Mouse (Mus musculus) midbrain, postnatal 0 days (tissue): ENCODE measurements at regions not wholly inside any gene's neighbourhood (a gene's known extent, or its start where the extent isn't known, plus 50 kb on each side); places are given as distances from the start of the nearest gene placed in this dataset.
"Not testable (repeated sequence)": the region's sequence is repeated elsewhere in the genome, so short reads cannot be mapped to it uniquely, and the experiment has no call there.

ENCODE experiments used
- ATAC-seq: fragments of 200-750 bp; cut with Nextera tagmentation; 2 replicates; pipeline ENCODE4 v1.8.0; 2017; ENCODE audit warnings: moderate number of reproducible peaks, mild to moderate bottlenecking, moderate TSS enrichment, moderate library complexity; ENCODE audit not compliant: low FRiP score
- DNase-seq: peaks from one replicate; pipeline ENCODE4 v3.0.0-alpha.2; 2015; ENCODE audit warnings: low spot score
- H3K27ac ChIP-seq: fragments of 300-500 bp; sonication (generic); 2 replicates; pipeline ENCODE4 v1.5.1; 2014; ENCODE audit warnings: low read depth, mild to moderate bottlenecking, low read length, mixed read lengths
- H3K27me3 ChIP-seq: fragments of 300-500 bp; sonication (generic); 2 replicates; pipeline ENCODE4 v1.6.1; 2014; ENCODE audit warnings: low read length, control low read depth, mixed read lengths; ENCODE audit not compliant: insufficient read depth
- H3K36me3 ChIP-seq: fragments of 300-500 bp; sonication (generic); 2 replicates; pipeline ENCODE4 v1.6.1; 2014; ENCODE audit warnings: low read length, control low read depth, mixed read lengths; ENCODE audit not compliant: insufficient read depth
- H3K4me1 ChIP-seq: fragments of 300-500 bp; sonication (generic); 2 replicates; pipeline ENCODE4 v1.6.1; 2014; ENCODE audit warnings: mild to moderate bottlenecking, control low read depth, antibody characterized with exemption, low read length, mixed read lengths; ENCODE audit not compliant: insufficient read depth
- H3K4me2 ChIP-seq: fragments of 300-500 bp; sonication (generic); 2 replicates; pipeline ENCODE4 v1.6.1; 2014; ENCODE audit warnings: low read depth, mild to moderate bottlenecking, low read length, mixed read lengths; ENCODE audit not compliant: poor library complexity, severe bottlenecking
- H3K4me3 ChIP-seq: fragments of 300-500 bp; sonication (generic); 2 replicates; pipeline ENCODE4 v1.5.1; 2014; ENCODE audit warnings: low read depth, mild to moderate bottlenecking, low read length, moderate library complexity
- H3K9ac ChIP-seq: fragments of 300-500 bp; sonication (generic); replicated peaks from 2 replicates; pipeline ENCODE4 v1.6.1; 2014; ENCODE audit warnings: mild to moderate bottlenecking, low read length, moderate library complexity, mixed read lengths; ENCODE audit not compliant: poor library complexity, severe bottlenecking
- H3K9me3 ChIP-seq: fragments of 300-500 bp; sonication (generic); 2 replicates; pipeline ENCODE4 v1.6.1; 2016; ENCODE audit warnings: low read length, control low read depth
- CTCF ChIP-seq: IDR thresholded peaks from 2 replicates; pipeline ENCODE4 v1.5.1; 2016; ENCODE audit warnings: antibody characterized with exemption, mild to moderate bottlenecking
- WGBS: fragments of 180-500 bp; shearing (Covaris S2); extraction: QIAGEN DNeasy Blood & Tissue Kit; methylation state at CpG from one replicate; pipeline ENCODE4 v1.1.7; 2014; 5-methylcytosine and 5-hydroxymethylcytosine counted together

DNA sequence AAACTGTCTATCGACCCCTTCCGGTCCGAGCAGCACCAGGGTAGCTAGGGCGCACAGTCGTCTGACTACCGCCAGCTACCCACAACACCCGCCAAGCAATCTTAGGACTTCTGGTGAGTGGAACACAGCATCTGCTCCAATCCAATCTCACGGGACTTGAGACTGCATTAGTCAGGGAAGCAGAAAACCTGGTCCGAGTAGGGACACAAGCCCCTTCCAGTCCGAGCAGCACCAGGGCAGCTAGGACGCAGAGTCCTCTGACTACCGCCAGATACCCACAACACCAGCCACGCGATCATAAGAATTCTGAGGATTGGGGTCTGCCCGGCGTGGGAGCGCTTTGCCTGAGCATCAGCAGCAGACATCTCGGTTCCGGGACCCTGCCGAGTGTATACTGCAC is 79.6 kb downstream of the Gm10715 start:
- ATAC-seq, H3K36me3 ChIP-seq, H3K27me3 ChIP-seq, H3K4me1 ChIP-seq, DNase-seq, H3K27ac ChIP-seq, H3K9ac ChIP-seq, H3K4me2 ChIP-seq, H3K4me3 ChIP-seq: not testable (repeated sequence)
- peaks cover 22% of the 10 kb centered on the region; the same call in 1 of the 2 replicates for H3K9me3 ChIP-seq
- WGBS, result 95% methylated on average over 20 of the region's 20 CpGs

GRCm38 (mm10) chr9:3161181-3161580 is 124.5 kb downstream of the Gm10715 start:
- no peak for ATAC-seq
- no peaks in the 10 kb centered on the region for H3K4me1 ChIP-seq
- no peak overlapping the region for H3K27ac ChIP-seq
- no peaks in the 10 kb centered on the region for H3K36me3 ChIP-seq
- no peak overlapping the region for H3K9ac ChIP-seq
- H3K27me3 ChIP-seq, result no peaks in the 10 kb centered on the region
- peaks cover 42% of the 10 kb centered on the region for H3K9me3 ChIP-seq
- H3K4me2 ChIP-seq, result no peak overlapping the region
- no peak for DNase-seq
- no peak for TF ChIP-seq CTCF
- H3K4me3 ChIP-seq, result no peak overlapping the region

DNA sequence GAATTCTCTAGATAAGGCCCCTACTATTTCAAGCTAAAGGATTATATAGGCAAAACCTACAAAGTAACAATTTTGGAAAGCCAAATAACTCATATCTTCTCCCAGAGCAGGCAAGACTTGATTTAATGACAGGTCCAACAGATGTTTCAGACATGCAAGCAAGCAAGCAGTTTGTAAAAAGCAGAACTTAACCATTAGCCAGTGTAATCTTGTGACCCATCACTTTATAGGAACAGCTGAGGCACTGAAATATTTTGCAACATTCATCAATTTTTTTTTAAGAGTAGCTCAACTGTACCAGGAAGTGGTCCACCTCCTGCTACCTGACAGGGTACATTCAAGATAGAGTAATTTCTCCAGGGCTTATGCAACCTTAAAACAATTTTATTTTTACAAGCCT is 147.7 kb downstream of the Gm10715 start:
- Histone ChIP-seq H3K4me2 (no peak overlapping the region), H3K27me3 (no peaks in the 10 kb centered on the region), H3K4me1 (no peaks in the 10 kb centered on the region), H3K9ac (no peak overlapping the region), H3K27ac (no peak overlapping the region), H3K9me3 (peaks cover 46% of the 10 kb centered on the region), H3K36me3 (no peaks in the 10 kb centered on the region), H3K4me3 (no peak overlapping the region)
- no peak for TF ChIP-seq CTCF
- DNase-seq (no peak), ATAC-seq (no peak)

GRCm38 (mm10) chr9:3199151-3200018 is 135.6 kb upstream of the Alkbh8 start:
- ATAC-seq (peak; percentile 27; the same call in 1 of the 2 replicates), DNase-seq (no peak)
- Histone ChIP-seq H3K27ac (no peak overlapping the region), H3K4me2 (no peak overlapping the region), H3K36me3 (no peaks in the 10 kb centered on the region), H3K9me3 (peaks cover 20% of the 10 kb centered on the region; the same call in 1 of the 2 replicates), H3K4me3 (no peak overlapping the region), H3K9ac (no peak overlapping the region), H3K4me1 (no peaks in the 10 kb centered on the region), H3K27me3 (no peaks in the 10 kb centered on the region)
- 47% methylated on average over 33 of the region's 33 CpGs for WGBS
- TF ChIP-seq CTCF, result no peak

- ATAC-seq, H3K27ac ChIP-seq, H3K9ac ChIP-seq, H3K4me1 ChIP-seq, H3K27me3 ChIP-seq, H3K36me3 ChIP-seq, DNase-seq, H3K4me3 ChIP-seq, H3K4me2 ChIP-seq: not testable (repeated sequence)
- 68% methylated on average over 16 of the region's 16 CpGs for WGBS
- peaks cover 19% of the 10 kb centered on the region; the same call in 1 of the 2 replicates for H3K9me3 ChIP-seq
Measured at GRCm38 (mm10) chr9:3200019-3200347, 135.0 kb upstream of the Alkbh8 start.

DNA sequence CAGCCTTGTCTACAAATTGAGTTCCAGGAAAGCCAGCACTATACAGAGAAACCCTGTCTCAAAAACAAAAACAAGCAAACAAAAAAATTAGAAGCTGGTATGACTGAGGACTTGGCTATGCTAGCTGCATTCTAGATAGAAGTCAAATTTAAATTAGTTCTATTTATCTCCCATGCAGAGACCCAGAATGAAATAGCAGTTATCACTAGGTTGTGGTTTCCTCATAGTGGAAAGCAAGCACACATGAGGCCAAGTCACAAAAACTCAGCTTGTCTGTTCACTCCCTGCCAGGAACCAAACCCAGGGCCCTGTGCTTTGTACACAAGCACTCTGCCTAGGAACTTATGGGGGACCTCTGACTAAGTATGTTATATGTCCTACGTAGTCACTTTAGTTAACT is 126.8 kb upstream of the Alkbh8 start:
- WGBS, result 100% methylated on average over 1 of the region's 1 CpGs

More for the DNA sequence above, 126.8 kb upstream of the Alkbh8 start:
- not testable (repeated sequence) for H3K9ac ChIP-seq, H3K4me3 ChIP-seq, H3K27me3 ChIP-seq, H3K27ac ChIP-seq, DNase-seq, H3K9me3 ChIP-seq, ATAC-seq, H3K4me2 ChIP-seq, H3K4me1 ChIP-seq, H3K36me3 ChIP-seq
